Mouse (Mus musculus) lung, postnatal 0 days (tissue): ENCODE data around the gene Zdhhc12. TPM values are rescaled to one million over a fixed set of nuclear protein-coding genes. Genes with fewer than 3 reads are reported as not detected.

ENCODE experiments used
- ATAC-seq: fragments of 200-750 bp; cut with Nextera tagmentation; 2 replicates; pipeline ENCODE4 v1.8.0; 2017; ENCODE audit warnings: moderate library complexity
- DNase-seq: peaks from one replicate; pipeline ENCODE4 v3.0.0-alpha.2; 2016; ENCODE audit warnings: low spot score
- H3K27ac ChIP-seq: fragments of 300-500 bp; sonication (generic); 2 replicates; pipeline ENCODE4 v1.5.1; 2014; ENCODE audit warnings: antibody characterized with exemption, mild to moderate bottlenecking, low read length, mixed read lengths
- H3K27me3 ChIP-seq: fragments of 300-500 bp; sonication (generic); replicated peaks from 2 replicates; pipeline ENCODE4 v1.6.1; 2014; ENCODE audit warnings: low read length, mixed read lengths; ENCODE audit not compliant: insufficient read depth
- H3K36me3 ChIP-seq: fragments of 300-500 bp; sonication (generic); 2 replicates; pipeline ENCODE4 v1.6.1; 2014; ENCODE audit warnings: low read length, mixed read lengths; ENCODE audit not compliant: insufficient read depth
- H3K4me1 ChIP-seq: fragments of 300-500 bp; sonication (generic); 2 replicates; pipeline ENCODE4 v1.6.1; 2014; ENCODE audit warnings: antibody characterized with exemption, low read depth, low read length, mixed read lengths; ENCODE audit not compliant: insufficient read depth
- H3K4me2 ChIP-seq: fragments of 300-500 bp; sonication (generic); replicated peaks from 2 replicates; pipeline ENCODE4 v1.6.1; 2014; ENCODE audit warnings: low read depth, mild to moderate bottlenecking, low read length, moderate library complexity, mixed read lengths
- H3K4me3 ChIP-seq: fragments of 300-500 bp; sonication (generic); 2 replicates; pipeline ENCODE4 v1.5.1; 2014; ENCODE audit warnings: low read depth, low read length
- H3K9ac ChIP-seq: fragments of 300-500 bp; sonication (generic); replicated peaks from 2 replicates; pipeline ENCODE4 v1.6.1; 2014; ENCODE audit warnings: low read depth, mild to moderate bottlenecking
- H3K9me3 ChIP-seq: fragments of 300-500 bp; sonication (generic); 2 replicates; pipeline ENCODE4 v1.6.1; 2016; ENCODE audit warnings: low read length, mixed read lengths
- CTCF ChIP-seq: IDR thresholded peaks from 2 replicates; pipeline ENCODE4 v1.5.1; 2016; ENCODE audit warnings: antibody characterized with exemption, mild to moderate bottlenecking
- EP300 ChIP-seq: IDR thresholded peaks from 2 replicates; pipeline ENCODE4 v1.6.1; 2016; ENCODE audit warnings: antibody characterized with exemption, mild to moderate bottlenecking, control low read depth
- WGBS: fragments of 180-500 bp; shearing (Covaris S2); extraction: QIAGEN DNeasy Blood & Tissue Kit; methylation state at CpG from one replicate; pipeline ENCODE4 v1.1.7; 2014; 5-methylcytosine and 5-hydroxymethylcytosine counted together
- polyA plus RNA-seq: library from polyadenylated mRNA; unstranded; fragments of >200 nt; fragmentation: Nextera tagmentation; extraction: Ambion mirVana; gene quantifications from 2 replicates; pipeline ENCODE4 v1.2.1, GENCODE M21; 2015

Gene Zdhhc12
- polyA plus RNA-seq, 1 experiment from 2014 or later: 40.0 TPM

- peak within 1 kb of the TSS; percentile 96 for H3K9ac ChIP-seq
- H3K4me1 ChIP-seq: peaks cover 10% of the 10 kb centered on the region; the same call in 1 of the 2 replicates
- peak within 1 kb of the TSS; percentile 93 for H3K27ac ChIP-seq
- H3K4me2 ChIP-seq: peak within 1 kb of the TSS; percentile 89
- no peaks in the 10 kb centered on the region for H3K9me3 ChIP-seq
- peak within 1 kb of the TSS; percentile 85 for H3K4me3 ChIP-seq
- peak; percentile 98 for DNase-seq
- H3K27me3 ChIP-seq: no peaks in the 10 kb centered on the region
- ATAC-seq: peak; percentile 98
- TF ChIP-seq EP300: 0 out of 2 replicates have a peak, but pooled peaks have one; percentile 38
- TF ChIP-seq CTCF: no peak
- 8% methylated on average over 29 of the region's 31 CpGs for WGBS
- no peaks in the 10 kb centered on the region for H3K36me3 ChIP-seq
Measured at GRCm38 (mm10) chr2:30124472-30125274, 31.2 kb upstream of the Zdhhc12 start, which contains the start of gene Zer1. Gene Zer1 (minus strand): TSS chr2:30124585.

GRCm38 (mm10) chr2:30123729-30124471 is 30.5 kb upstream of the Zdhhc12 start:
- Histone ChIP-seq H3K9ac (peak overlapping the region; percentile 96), H3K4me2 (peak overlapping the region; percentile 89), H3K27me3 (no peaks in the 10 kb centered on the region), H3K27ac (peak overlapping the region; percentile 93), H3K4me1 (peaks cover 10% of the 10 kb centered on the region; the same call in 1 of the 2 replicates), H3K9me3 (no peaks in the 10 kb centered on the region), H3K36me3 (no peaks in the 10 kb centered on the region), H3K4me3 (peak overlapping the region; percentile 85)
- WGBS: 4% methylated on average over 40 of the region's 44 CpGs
- ATAC-seq: peak; percentile 60
- DNase-seq: no peak
- TF ChIP-seq EP300 (no peak), CTCF (no peak)

GRCm38 (mm10) chr2:30122766-30123165 is 29.3 kb upstream of the Zdhhc12 start:
- H3K4me3 ChIP-seq: no peak overlapping the region
- H3K36me3 ChIP-seq: no peaks in the 10 kb centered on the region
- DNase-seq (no peak), ATAC-seq (no peak)
- H3K9me3 ChIP-seq: no peaks in the 10 kb centered on the region
- no peak overlapping the region for H3K27ac ChIP-seq
- no peak overlapping the region for H3K4me2 ChIP-seq
- TF ChIP-seq CTCF: no peak
- TF ChIP-seq EP300: no peak
- H3K9ac ChIP-seq: no peak overlapping the region
- WGBS: 78% methylated on average over 5 of the region's 5 CpGs
- peaks cover 10% of the 10 kb centered on the region; the same call in 1 of the 2 replicates for H3K4me1 ChIP-seq
- no peaks in the 10 kb centered on the region for H3K27me3 ChIP-seq

- H3K4me1 ChIP-seq: peaks cover 10% of the 10 kb centered on the region; the same call in 1 of the 2 replicates
- H3K9ac ChIP-seq: no peak overlapping the region
- no peak overlapping the region for H3K4me2 ChIP-seq
- no peak overlapping the region for H3K4me3 ChIP-seq
- WGBS: 91% methylated on average over 4 of the region's 4 CpGs
- H3K27ac ChIP-seq: no peak overlapping the region
- TF ChIP-seq EP300 (no peak), CTCF (no peak)
- H3K9me3 ChIP-seq: no peaks in the 10 kb centered on the region
- no peak for DNase-seq
- ATAC-seq: no peak
- no peaks in the 10 kb centered on the region for H3K36me3 ChIP-seq
- no peaks in the 10 kb centered on the region for H3K27me3 ChIP-seq
Measured at GRCm38 (mm10) chr2:30120269-30120668, 26.8 kb upstream of the Zdhhc12 start.

- TF ChIP-seq EP300: no peak
- no peak for TF ChIP-seq CTCF
- H3K27me3 ChIP-seq: no peaks in the 10 kb centered on the region
- H3K4me2 ChIP-seq: no peak overlapping the region
- H3K9ac ChIP-seq: no peak overlapping the region
- no peak overlapping the region for H3K4me3 ChIP-seq
- DNase-seq (no peak), ATAC-seq (no peak)
- peaks cover 7% of the 10 kb centered on the region; the same call in 1 of the 2 replicates for H3K4me1 ChIP-seq
- no peaks in the 10 kb centered on the region for H3K36me3 ChIP-seq
- no peak overlapping the region for H3K27ac ChIP-seq
- no peaks in the 10 kb centered on the region for H3K9me3 ChIP-seq
- WGBS: 50% methylated on average over 6 of the region's 6 CpGs
Measured at GRCm38 (mm10) chr2:30119641-30120051, 26.2 kb upstream of the Zdhhc12 start.

GRCm38 (mm10) chr2:30112564-30112963 is 19.1 kb upstream of the Zdhhc12 start:
- DNase-seq: no peak
- Histone ChIP-seq H3K4me3 (no peak overlapping the region), H3K4me1 (no peaks in the 10 kb centered on the region), H3K27ac (no peak overlapping the region), H3K9ac (no peak overlapping the region), H3K27me3 (no peaks in the 10 kb centered on the region), H3K9me3 (no peaks in the 10 kb centered on the region), H3K36me3 (peaks cover 11% of the 10 kb centered on the region; the same call in 1 of the 2 replicates), H3K4me2 (no peak overlapping the region)
- TF ChIP-seq CTCF (no peak), EP300 (no peak)
- no peak for ATAC-seq
- WGBS: 81% methylated on average over 5 of the region's 5 CpGs
